Mouse (Mus musculus) erythroblast, embryonic 14.5 days (primary cell): ENCODE results near the gene Pcx.

ENCODE experiments used
- GATA1 ChIP-seq: IDR thresholded peaks from 2 replicates; pipeline ENCODE4 v1.6.1; 2012; ENCODE audit warnings: low read length, inconsistent platforms, mixed read lengths
- TAL1 ChIP-seq: IDR thresholded peaks from 3 replicates; pipeline ENCODE4 v1.6.1; 2012; ENCODE audit warnings: low read length, inconsistent platforms, mixed read lengths

- no peak for TF ChIP-seq GATA1
- TF ChIP-seq TAL1 = no peak
These were observed 68.5 kb downstream of the Pcx start for GRCm38 (mm10) chr19:4578799-4579198.
